Mouse (Mus musculus) forebrain, postnatal 0 days (tissue): Measurements from ENCODE around the gene Slc12a3. TPM values are rescaled to one million over a fixed set of nuclear protein-coding genes. Genes with fewer than 3 reads are reported as not detected.

Source experiments
- ATAC-seq: fragments of 200-750 bp; cut with Nextera tagmentation; 2 replicates; pipeline ENCODE4 v1.8.0; 2017; ENCODE audit warnings: mild to moderate bottlenecking, moderate library complexity
- DNase-seq: peaks from one replicate; pipeline ENCODE4 v3.0.0-alpha.2; 2015
- H3K27ac ChIP-seq: fragments of 300-500 bp; sonication (generic); 2 replicates; pipeline ENCODE4 v1.5.1; 2014; ENCODE audit warnings: low read depth, mild to moderate bottlenecking, antibody characterized with exemption, low read length, moderate library complexity, mixed read lengths
- H3K27me3 ChIP-seq: fragments of 300-500 bp; sonication (generic); 2 replicates; pipeline ENCODE4 v1.6.1; 2014; ENCODE audit warnings: mild to moderate bottlenecking, low read length, mixed read lengths; ENCODE audit not compliant: insufficient read depth
- H3K36me3 ChIP-seq: fragments of 300-500 bp; sonication (generic); 2 replicates; pipeline ENCODE4 v1.6.1; 2014; ENCODE audit warnings: mild to moderate bottlenecking, moderate library complexity; ENCODE audit not compliant: insufficient read depth
- H3K4me1 ChIP-seq: fragments of 300-500 bp; sonication (generic); 2 replicates; pipeline ENCODE4 v1.6.1; 2014; ENCODE audit warnings: antibody characterized with exemption; ENCODE audit not compliant: insufficient read depth
- H3K4me2 ChIP-seq: fragments of 300-500 bp; sonication (generic); 2 replicates; pipeline ENCODE4 v1.6.1; 2014; ENCODE audit warnings: low read depth, mild to moderate bottlenecking, moderate library complexity
- H3K4me3 ChIP-seq: fragments of 300-500 bp; sonication (generic); 2 replicates; pipeline ENCODE4 v1.5.1; 2014; ENCODE audit warnings: low read depth, low read length, mixed read lengths
- H3K9ac ChIP-seq: fragments of 300-500 bp; sonication (generic); 2 replicates; pipeline ENCODE4 v1.6.1; 2014; ENCODE audit warnings: mild to moderate bottlenecking
- H3K9me3 ChIP-seq: fragments of 300-500 bp; sonication (generic); 2 replicates; pipeline ENCODE4 v1.6.1; 2016; ENCODE audit warnings: low read length
- CTCF ChIP-seq: sonication (generic); IDR thresholded peaks from 2 replicates; pipeline ENCODE4 v1.5.1; 2016; ENCODE audit warnings: antibody characterized with exemption, control low read depth, low read depth
- WGBS: fragments of 180-500 bp; shearing (Covaris S2); extraction: QIAGEN DNeasy Blood & Tissue Kit; methylation state at CpG from one replicate; pipeline ENCODE4 v1.1.7; 2014; 5-methylcytosine and 5-hydroxymethylcytosine counted together
- polyA plus RNA-seq: library from polyadenylated mRNA; unstranded; fragments of >200 nt; fragmentation: Nextera tagmentation; extraction: Ambion mirVana; gene quantifications from 2 replicates; pipeline ENCODE4 v1.2.1, GENCODE M21; 2015
- total RNA-seq: library from RNA; depleted of rRNA; stranded (reverse); fragments of >200 nt; gene quantifications from 2 replicates; pipeline ENCODE4 v1.2.3, GENCODE M21; 2014

Gene Slc12a3
- total and polyA plus RNA-seq, 2 experiments from 2014 or later = 0.12 to 0.29 TPM

DNA sequence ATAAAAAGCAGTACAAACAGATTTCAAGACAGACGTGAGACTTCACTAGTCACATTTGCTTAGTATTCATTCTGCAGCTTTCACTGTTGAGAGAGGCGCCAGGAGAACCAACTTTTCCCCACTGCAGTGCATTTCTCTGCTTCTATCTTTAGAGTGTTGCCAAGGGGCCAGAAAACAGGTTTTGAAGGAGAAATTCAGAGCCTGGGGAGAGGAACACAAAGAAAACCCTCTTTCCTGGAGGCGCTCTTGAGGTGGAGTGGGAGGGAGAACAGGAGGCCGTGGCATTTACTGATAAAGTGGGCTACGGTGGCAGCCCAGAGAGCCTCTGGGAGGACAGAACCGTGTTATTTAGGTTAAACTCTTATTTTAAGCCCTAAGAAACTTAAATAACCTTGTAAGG is 33.3 kb upstream of the Slc12a3 start:
- no peak overlapping the region for H3K27ac ChIP-seq
- ATAC-seq (no peak), DNase-seq (no peak)
- no peak overlapping the region for H3K4me3 ChIP-seq
- peaks cover 13% of the 10 kb centered on the region; the same call in 1 of the 2 replicates for H3K36me3 ChIP-seq
- H3K4me1 ChIP-seq = no peaks in the 10 kb centered on the region
- whole genome bisulfite sequencing = 60% methylated on average over 6 of the region's 6 CpGs
- no peak overlapping the region for H3K4me2 ChIP-seq
- no peaks in the 10 kb centered on the region for H3K27me3 ChIP-seq
- no peak for TF ChIP-seq CTCF
- no peak overlapping the region for H3K9ac ChIP-seq
- no peaks in the 10 kb centered on the region for H3K9me3 ChIP-seq

GRCm38 (mm10) chr8:94296312-94296991 is 32.5 kb upstream of the Slc12a3 start:
- ATAC-seq = no peak
- no peak overlapping the region for H3K4me2 ChIP-seq
- H3K27ac ChIP-seq = no peak overlapping the region
- no peak overlapping the region for H3K9ac ChIP-seq
- H3K4me1 ChIP-seq = no peaks in the 10 kb centered on the region
- H3K27me3 ChIP-seq = no peaks in the 10 kb centered on the region
- no peak overlapping the region for H3K4me3 ChIP-seq
- DNase-seq = no peak
- WGBS = 79% methylated on average over 9 of the region's 9 CpGs
- peaks cover 20% of the 10 kb centered on the region; the same call in 1 of the 2 replicates for H3K36me3 ChIP-seq
- no peak for TF ChIP-seq CTCF
- no peaks in the 10 kb centered on the region for H3K9me3 ChIP-seq

GRCm38 (mm10) chr8:94297101-94297500 is 31.9 kb upstream of the Slc12a3 start:
- no peaks in the 10 kb centered on the region for H3K4me1 ChIP-seq
- H3K36me3 ChIP-seq = peaks cover 18% of the 10 kb centered on the region
- no peak overlapping the region for H3K4me3 ChIP-seq
- no peak for TF ChIP-seq CTCF
- no peak overlapping the region for H3K27ac ChIP-seq
- DNase-seq (no peak), ATAC-seq (no peak)
- no peaks in the 10 kb centered on the region for H3K9me3 ChIP-seq
- H3K9ac ChIP-seq = no peak overlapping the region
- H3K4me2 ChIP-seq = no peak overlapping the region
- WGBS = 47% methylated on average over 6 of the region's 6 CpGs
- H3K27me3 ChIP-seq = no peaks in the 10 kb centered on the region

- H3K4me3 ChIP-seq = no peak overlapping the region
- peaks cover 45% of the 10 kb centered on the region for H3K36me3 ChIP-seq
- WGBS = 56% methylated on average over 4 of the region's 4 CpGs
- H3K27me3 ChIP-seq = no peaks in the 10 kb centered on the region
- H3K4me1 ChIP-seq = no peaks in the 10 kb centered on the region
- no peak for ATAC-seq
- H3K9ac ChIP-seq = no peak overlapping the region
- H3K9me3 ChIP-seq = no peaks in the 10 kb centered on the region
- no peak for DNase-seq
- H3K4me2 ChIP-seq = no peak overlapping the region
- no peak for TF ChIP-seq CTCF
- no peak overlapping the region for H3K27ac ChIP-seq
Measured at GRCm38 (mm10) chr8:94300809-94301208, 28.2 kb upstream of the Slc12a3 start.

GRCm38 (mm10) chr8:94304412-94304811 is 24.6 kb upstream of the Slc12a3 start:
- no peak overlapping the region for H3K9ac ChIP-seq
- no peak for ATAC-seq
- H3K27me3 ChIP-seq = no peaks in the 10 kb centered on the region
- H3K4me1 ChIP-seq = no peaks in the 10 kb centered on the region
- no peak for TF ChIP-seq CTCF
- no peak overlapping the region for H3K27ac ChIP-seq
- H3K4me2 ChIP-seq = no peak overlapping the region
- WGBS = 98% methylated on average over 2 of the region's 2 CpGs
- DNase-seq = no peak
- H3K36me3 ChIP-seq = peaks cover 76% of the 10 kb centered on the region
- no peak overlapping the region for H3K4me3 ChIP-seq
- no peaks in the 10 kb centered on the region for H3K9me3 ChIP-seq

DNA sequence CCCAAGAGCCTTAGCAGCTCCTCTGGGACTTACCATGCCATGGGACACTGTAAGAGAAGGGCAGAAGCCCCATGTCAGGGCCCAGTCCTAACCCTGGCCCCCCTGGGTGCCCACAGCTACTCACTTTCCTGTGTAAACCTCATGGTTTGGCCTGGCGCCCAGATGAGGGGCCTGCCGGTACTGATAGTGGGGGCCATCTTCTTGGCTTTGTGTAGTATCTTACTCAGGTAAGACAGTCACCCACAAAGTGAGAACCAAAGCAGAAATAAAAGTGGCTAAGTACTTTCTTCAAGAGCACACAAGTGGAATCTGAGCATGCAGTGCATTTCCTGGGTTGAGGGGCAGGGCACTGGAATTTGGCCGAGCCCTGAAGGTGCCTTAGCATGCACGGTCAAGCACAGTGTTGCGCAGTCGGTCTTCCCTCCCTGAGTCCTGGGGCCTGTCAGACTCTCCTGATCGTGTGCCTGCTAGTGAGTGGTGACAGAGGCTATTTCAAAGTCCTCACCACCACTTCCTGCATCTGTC is 21.9 kb upstream of the Slc12a3 start:
- no peak overlapping the region for H3K9ac ChIP-seq
- WGBS = 85% methylated on average over 7 of the region's 7 CpGs
- H3K27ac ChIP-seq = no peak overlapping the region
- DNase-seq = no peak
- no peak overlapping the region for H3K4me3 ChIP-seq
- H3K36me3 ChIP-seq = peaks cover 91% of the 10 kb centered on the region
- no peak overlapping the region for H3K4me2 ChIP-seq
- no peaks in the 10 kb centered on the region for H3K9me3 ChIP-seq
- no peaks in the 10 kb centered on the region for H3K4me1 ChIP-seq
- ATAC-seq = no peak
- H3K27me3 ChIP-seq = no peaks in the 10 kb centered on the region
- TF ChIP-seq CTCF = no peak

GRCm38 (mm10) chr8:94307652-94308051 is 21.3 kb upstream of the Slc12a3 start:
- TF ChIP-seq CTCF = no peak
- H3K27ac ChIP-seq = no peak overlapping the region
- no peaks in the 10 kb centered on the region for H3K4me1 ChIP-seq
- H3K9ac ChIP-seq = no peak overlapping the region
- H3K36me3 ChIP-seq = peaks cover 90% of the 10 kb centered on the region
- ATAC-seq = no peak
- 90% methylated on average over 9 of the region's 9 CpGs for WGBS
- no peaks in the 10 kb centered on the region for H3K27me3 ChIP-seq
- H3K4me3 ChIP-seq = no peak overlapping the region
- H3K9me3 ChIP-seq = no peaks in the 10 kb centered on the region
- no peak overlapping the region for H3K4me2 ChIP-seq
- DNase-seq = no peak
